Mouse (Mus musculus) testis, adult 2 months (tissue): ENCODE measurements around the gene Pik3ap1. TPM values are rescaled to one million over a fixed set of nuclear protein-coding genes. Genes with fewer than 3 reads are reported as not detected.
A peak's percentile ranks its signal among the peaks of the same experiment; 100 is the strongest.
"Not testable (repeated sequence)": the region's sequence is repeated elsewhere in the genome, so short reads cannot be mapped to it uniquely, and the experiment has no call there.

ENCODE experiments used
- H3K27ac ChIP-seq: fragments of 200-500 bp; 2 replicates; pipeline ENCODE4 v1.5.1; 2012; ENCODE audit warnings: low read depth, low read length; ENCODE audit not compliant: control insufficient read depth, insufficient read depth
- H3K27me3 ChIP-seq: fragments of 200-500 bp; 2 replicates; pipeline ENCODE4 v1.6.1; 2012; ENCODE audit warnings: mild to moderate bottlenecking, low read length, moderate library complexity; ENCODE audit not compliant: control insufficient read depth, insufficient read depth
- H3K36me3 ChIP-seq: fragments of 200-500 bp; 2 replicates; pipeline ENCODE4 v1.6.1; 2012; ENCODE audit warnings: mild to moderate bottlenecking, low read length; ENCODE audit not compliant: control insufficient read depth, insufficient read depth
- H3K4me1 ChIP-seq: fragments of 200-500 bp; 2 replicates; pipeline ENCODE4 v1.6.1; 2012; ENCODE audit warnings: low read length; ENCODE audit not compliant: control insufficient read depth, insufficient read depth
- H3K4me3 ChIP-seq: fragments of 200-500 bp; 2 replicates; pipeline ENCODE4 v1.5.1; 2012; ENCODE audit warnings: low read depth, mild to moderate bottlenecking, low read length, moderate library complexity, mixed read lengths; ENCODE audit not compliant: control insufficient read depth
- CTCF ChIP-seq: fragments of 200-500 bp; IDR thresholded peaks from 2 replicates; pipeline ENCODE4 v1.5.1; 2012; ENCODE audit warnings: low read depth, mild to moderate bottlenecking, inconsistent platforms, low read length, moderate library complexity; ENCODE audit not compliant: control insufficient read depth, insufficient read depth, insufficient replicate concordance
- POLR2A ChIP-seq: fragments of 200-500 bp; IDR thresholded peaks from 2 replicates; pipeline ENCODE4 v1.6.1; 2012; ENCODE audit warnings: low read depth, mild to moderate bottlenecking, inconsistent platforms, low read length, moderate library complexity; ENCODE audit not compliant: control insufficient read depth
- polyA plus RNA-seq: library from polyadenylated mRNA; depleted of rRNA; stranded (reverse); fragments of >200 nt; gene quantifications from 2 replicates; pipeline ENCODE4 v1.2.3, GENCODE M21; 2012

Pik3ap1 gene
- polyA plus RNA-seq, 1 experiment = 1.6 TPM

DNA sequence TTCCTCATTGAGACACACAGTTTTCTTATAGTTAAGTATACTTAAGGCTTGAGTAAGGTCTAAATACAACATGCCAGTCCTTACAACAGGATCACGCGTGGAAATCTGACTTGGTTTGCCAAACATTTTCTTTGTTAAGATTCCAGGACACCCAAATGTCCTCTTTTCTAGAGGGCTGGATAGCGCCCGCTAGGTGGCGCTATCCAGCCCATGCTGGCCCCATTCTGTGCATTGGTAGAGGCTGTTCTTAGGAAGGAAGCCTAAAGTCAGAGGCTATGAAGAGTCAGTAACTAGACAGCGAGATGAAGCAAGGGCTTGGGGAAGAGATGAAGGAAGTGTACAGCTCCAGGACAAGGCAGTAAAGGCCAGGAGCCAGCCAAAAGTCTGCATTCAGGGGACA, 71.2 kb downstream of the Pik3ap1 start:
- no peaks in the 10 kb centered on the region for H3K36me3 ChIP-seq
- TF ChIP-seq POLR2A = no peak
- 0 out of 2 replicates have a peak, but pooled peaks have one; percentile 7 for TF ChIP-seq CTCF
- H3K4me3 ChIP-seq = no peak overlapping the region
- no peak overlapping the region for H3K27ac ChIP-seq
- H3K4me1 ChIP-seq = peaks cover 6% of the 10 kb centered on the region
- H3K27me3 ChIP-seq = no peaks in the 10 kb centered on the region

DNA sequence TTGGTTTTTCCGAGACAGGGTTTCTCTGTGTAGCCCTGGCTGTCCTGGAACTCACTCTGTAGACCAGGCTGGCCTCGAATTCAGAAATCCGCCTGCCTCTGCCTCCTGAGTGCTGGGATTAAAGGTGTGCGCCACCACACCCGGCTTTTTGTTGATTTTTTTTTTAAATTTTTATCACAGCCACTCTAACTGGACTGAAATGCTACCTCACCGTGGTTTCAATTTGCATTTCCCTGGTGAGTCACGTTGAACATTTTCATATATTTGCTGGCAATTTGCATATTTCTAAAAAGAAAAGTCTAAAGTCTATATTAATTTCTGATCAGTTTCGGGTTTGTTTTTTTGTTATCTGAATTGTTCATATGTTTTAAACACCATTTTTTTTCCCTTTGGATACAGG, 72.3 kb downstream of the Pik3ap1 start:
- H3K4me1 ChIP-seq, H3K27ac ChIP-seq, H3K27me3 ChIP-seq, H3K4me3 ChIP-seq, H3K36me3 ChIP-seq: not testable (repeated sequence)

DNA sequence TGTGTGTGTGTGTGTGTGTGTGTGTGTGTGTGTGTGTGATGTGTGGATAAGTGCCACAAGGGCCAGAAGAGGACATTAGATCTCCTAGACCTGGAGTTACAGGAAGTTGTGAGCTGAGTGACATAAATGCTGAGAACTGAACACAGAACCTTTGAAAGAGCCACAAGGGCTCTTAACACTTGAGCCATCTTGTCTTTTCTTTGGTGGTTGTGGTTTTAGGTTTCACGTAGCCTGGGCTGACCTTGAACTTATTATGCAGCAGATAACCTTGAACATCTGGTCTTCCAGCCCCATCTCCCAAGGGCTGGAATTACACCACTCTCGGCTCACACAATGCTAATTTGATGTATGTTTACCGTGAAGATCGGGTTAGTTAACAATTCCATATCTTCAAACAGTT, 72.9 kb downstream of the Pik3ap1 start:
- H3K36me3 ChIP-seq = no peaks in the 10 kb centered on the region
- TF ChIP-seq POLR2A = no peak
- TF ChIP-seq CTCF = no peak
- no peak overlapping the region for H3K27ac ChIP-seq
- H3K27me3 ChIP-seq = no peaks in the 10 kb centered on the region
- no peak overlapping the region for H3K4me3 ChIP-seq
- H3K4me1 ChIP-seq = peaks cover 6% of the 10 kb centered on the region

- TF ChIP-seq POLR2A = no peak
- no peak for TF ChIP-seq CTCF
- Histone ChIP-seq H3K4me3 (peak overlapping the region; percentile 82), H3K4me1 (peaks cover 6% of the 10 kb centered on the region), H3K36me3 (no peaks in the 10 kb centered on the region), H3K27me3 (no peaks in the 10 kb centered on the region), H3K27ac (no peak overlapping the region)
These were observed 73.8 kb downstream of the Pik3ap1 start for GRCm38 (mm10) chr19:41310971-41311703.

- no peak for TF ChIP-seq CTCF
- no peak for TF ChIP-seq POLR2A
- no peaks in the 10 kb centered on the region for H3K4me1 ChIP-seq
- no peak overlapping the region for H3K4me3 ChIP-seq
- H3K36me3 ChIP-seq = no peaks in the 10 kb centered on the region
- no peaks in the 10 kb centered on the region for H3K27me3 ChIP-seq
- H3K27ac ChIP-seq = no peak overlapping the region
These were observed 81.0 kb downstream of the Pik3ap1 start for GRCm38 (mm10) chr19:41303933-41304332.

DNA sequence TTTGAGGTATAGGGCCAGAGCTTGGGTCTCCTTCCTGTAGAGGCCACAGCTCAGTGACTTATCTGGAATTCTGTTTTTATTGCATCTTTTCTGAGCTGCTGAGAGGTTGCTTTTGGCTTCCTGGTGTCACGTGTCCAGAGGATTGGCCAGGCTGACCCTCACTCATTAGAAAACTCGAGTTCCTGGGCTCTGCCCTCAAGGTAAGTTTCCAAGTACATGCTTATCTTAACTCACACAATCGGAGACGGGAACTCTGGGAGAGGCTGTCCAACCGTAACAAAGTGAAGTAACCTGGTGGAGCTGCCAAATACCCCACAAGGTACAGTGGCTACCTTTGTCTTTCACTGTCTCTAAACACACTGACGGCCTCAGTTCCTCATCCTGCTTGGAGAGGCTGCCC, 81.5 kb downstream of the Pik3ap1 start:
- no peaks in the 10 kb centered on the region for H3K27me3 ChIP-seq
- no peak overlapping the region for H3K4me3 ChIP-seq
- H3K4me1 ChIP-seq = no peaks in the 10 kb centered on the region
- no peak overlapping the region for H3K27ac ChIP-seq
- H3K36me3 ChIP-seq = no peaks in the 10 kb centered on the region
- TF ChIP-seq CTCF (no peak), POLR2A (no peak)

DNA sequence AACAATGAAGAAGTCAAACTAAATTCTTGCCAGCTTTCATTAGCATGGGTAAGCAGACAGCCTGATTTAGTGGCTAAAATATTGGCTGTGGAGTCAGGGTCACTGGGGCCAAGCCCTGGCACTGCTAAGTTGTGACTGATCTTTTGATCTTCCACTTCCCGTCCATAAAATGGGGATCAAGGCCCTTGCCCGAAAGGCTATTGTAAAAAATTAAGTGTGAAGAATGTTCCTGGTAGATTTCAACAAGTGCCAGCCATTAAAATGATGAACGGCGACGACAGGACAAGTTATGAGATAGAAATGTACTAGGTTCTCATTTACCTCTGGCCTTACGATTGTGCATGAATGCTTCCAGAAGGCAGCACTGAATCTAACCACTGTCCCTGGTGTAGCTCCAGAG, 83.0 kb downstream of the Pik3ap1 start:
- H3K36me3 ChIP-seq = no peaks in the 10 kb centered on the region
- H3K4me3 ChIP-seq = no peak overlapping the region

DNA sequence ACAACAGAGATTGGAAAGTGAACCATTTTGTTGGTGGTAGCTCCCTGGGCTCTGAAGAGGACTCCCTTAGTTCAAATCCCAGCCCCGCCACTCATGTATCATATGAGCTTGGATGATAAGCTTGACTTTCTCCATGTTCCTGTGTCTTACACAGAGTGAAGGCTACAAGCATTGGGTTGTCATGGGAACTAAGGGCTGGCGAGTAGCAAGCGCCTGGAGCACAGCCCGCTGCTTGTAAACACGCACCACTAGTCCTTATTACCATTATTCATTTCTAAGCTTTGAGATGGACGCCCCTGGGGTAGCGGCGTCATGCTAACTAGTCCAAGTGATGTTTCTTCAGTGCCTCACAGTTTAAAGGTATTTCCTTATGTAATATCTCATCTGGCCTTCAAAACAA, 85.5 kb downstream of the Pik3ap1 start:
- Histone ChIP-seq H3K27ac (no peak overlapping the region), H3K4me3 (no peak overlapping the region), H3K36me3 (no peaks in the 10 kb centered on the region), H3K27me3 (no peaks in the 10 kb centered on the region), H3K4me1 (peaks cover 6% of the 10 kb centered on the region)
- no peak for TF ChIP-seq POLR2A
- TF ChIP-seq CTCF = no peak

More for the DNA sequence above, 83.0 kb downstream of the Pik3ap1 start:
- Histone ChIP-seq H3K27ac (no peak overlapping the region), H3K4me1 (no peaks in the 10 kb centered on the region), H3K27me3 (no peaks in the 10 kb centered on the region)
- TF ChIP-seq POLR2A = no peak
- no peak for TF ChIP-seq CTCF
